ENCODE assay signal across 12 mouse cellular contexts in the genomic region with DNA sequence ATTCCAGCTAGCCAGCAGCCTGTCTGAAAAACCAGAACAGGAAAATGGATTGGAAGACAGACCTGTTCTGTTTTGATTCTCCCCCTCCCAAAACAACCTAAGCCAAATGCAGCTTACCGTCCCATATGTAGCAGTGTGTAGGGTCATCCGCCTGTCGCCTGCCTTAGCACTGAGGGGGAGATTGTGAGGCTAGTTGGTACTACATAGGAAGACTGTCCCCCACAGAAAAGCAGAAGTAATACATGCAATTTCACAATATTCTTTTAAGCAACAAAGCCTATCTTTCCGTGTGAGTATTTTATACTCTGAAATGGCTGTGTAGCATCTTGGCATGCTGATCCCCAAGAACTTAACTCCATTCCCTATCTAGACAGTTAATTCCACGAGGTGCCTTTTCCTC. TPM values are rescaled to one million over a fixed set of nuclear protein-coding genes. Genes with fewer than 3 reads are reported as not detected.
DNase-seq lines count a peak whose midpoint lies in the region; ATAC-seq lines count a peak whose summit lies in the region.
"Had no signal": no experiment of that assay in that cellular context is flagged by ENCODE, and none has a peak within 500 bp of the region (broad histone marks: within the 10 kb centered on the region; RNA-seq: fewer than 3 reads in every experiment).

No protein-coding gene starts in this region.

- peaks cover 54% of the 10 kb centered on the region; the same call in 1 of the 2 replicates for H3K79me2 ChIP-seq in macrophage (ENCODE audit: inconsistent target)

- peaks cover 52% of the 10 kb centered on the region for H3K4me1 ChIP-seq in heart, embryonic 10.5 days
- 0 out of 2 replicates have a peak, but pooled peaks cover 10% of the 10 kb centered on the region for H3K4me1 ChIP-seq in limb, embryonic 12.5 days (replicated peaks)
- peaks cover 7% of the 10 kb centered on the region for H3K4me1 ChIP-seq in limb, embryonic 10.5 days
- H3K4me1 ChIP-seq: midbrain, embryonic 15.5 days had no signal

- H3K4me2 ChIP-seq in limb, embryonic 12.5 days, result no peak overlapping the region
- H3K4me2 ChIP-seq: forebrain, embryonic 12.5 days; lung, embryonic 15.5 days; midbrain, embryonic 15.5 days had no signal

- no peaks in the 10 kb centered on the region for H3K27me3 ChIP-seq in heart, embryonic 10.5 days (ENCODE audit: insufficient read depth, poor library complexity, severe bottlenecking)
- H3K27me3 ChIP-seq in limb, embryonic 12.5 days, result no peaks in the 10 kb centered on the region
- H3K27me3 ChIP-seq in limb, embryonic 10.5 days (ENCODE audit: low read depth, poor library complexity, severe bottlenecking), result no peaks in the 10 kb centered on the region
- H3K27me3 ChIP-seq: forebrain, embryonic 12.5 days; lung, embryonic 15.5 days; midbrain, embryonic 15.5 days had no signal

- no peak overlapping the region for H3K9ac ChIP-seq in limb, embryonic 12.5 days (replicated peaks)
- H3K9ac ChIP-seq: forebrain, embryonic 12.5 days; lung, embryonic 15.5 days; midbrain, embryonic 15.5 days had no signal

- no peak for DNase-seq in heart, embryonic 10.5 days (ENCODE audit: low spot score)
- DNase-seq in heart, adult 11 months, result no peak
- DNase-seq in limb, embryonic 10.5 days (ENCODE audit: low spot score), result no peak
- DNase-seq in MEL-GATA-1-ER (ENCODE audit: extremely low read depth, low read depth), result peak; percentile 48
- DNase-seq in cerebellum, adult 11 months, result no peak
- DNase-seq in embryo, embryonic 10.5 days (ENCODE audit: low spot score), result no peak
- DNase-seq: layer of hippocampus, postnatal 36 days had no signal

- H3K36me3 ChIP-seq in heart, embryonic 10.5 days, result peaks cover 21% of the 10 kb centered on the region
- H3K36me3 ChIP-seq in limb, embryonic 12.5 days, result peaks cover 4% of the 10 kb centered on the region; the same call in 1 of the 2 replicates
- peaks cover 24% of the 10 kb centered on the region for H3K36me3 ChIP-seq in limb, embryonic 10.5 days
- no peaks in the 10 kb centered on the region for H3K36me3 ChIP-seq in macrophage (ENCODE audit: inconsistent target)
- H3K36me3 ChIP-seq: lung, embryonic 15.5 days; midbrain, embryonic 15.5 days had no signal

- H3K9me3 ChIP-seq in heart, embryonic 10.5 days, result no peaks in the 10 kb centered on the region
- H3K9me3 ChIP-seq in limb, embryonic 12.5 days, result no peaks in the 10 kb centered on the region
- H3K9me3 ChIP-seq in limb, embryonic 10.5 days (replicated peaks), result no peaks in the 10 kb centered on the region
- H3K9me3 ChIP-seq: forebrain, embryonic 12.5 days; lung, embryonic 15.5 days; midbrain, embryonic 15.5 days had no signal

- no peak overlapping the region for H3K4me3 ChIP-seq in heart, embryonic 10.5 days
- H3K4me3 ChIP-seq in limb, embryonic 12.5 days (replicated peaks), result no peak overlapping the region
- no peak overlapping the region for H3K4me3 ChIP-seq in limb, embryonic 10.5 days
- no peak overlapping the region for H3K4me3 ChIP-seq in macrophage (ENCODE audit: inconsistent target)
- H3K4me3 ChIP-seq: forebrain, embryonic 12.5 days; lung, embryonic 15.5 days; midbrain, embryonic 15.5 days had no signal

- H3K27ac ChIP-seq in heart, embryonic 10.5 days, result peak overlapping the region; percentile 72
- H3K27ac ChIP-seq in limb, embryonic 12.5 days, result 0 out of 2 replicates have a peak overlapping the region, but pooled peaks have one; percentile 36
- no peak overlapping the region for H3K27ac ChIP-seq in limb, embryonic 10.5 days
- peak overlapping the region; percentile 61 for H3K27ac ChIP-seq in macrophage
- H3K27ac ChIP-seq: forebrain, embryonic 12.5 days; lung, embryonic 15.5 days; midbrain, embryonic 15.5 days had no signal

- WGBS in heart, embryonic 10.5 days, result 74% methylated on average over 5 of the region's 5 CpGs
- WGBS in limb, embryonic 12.5 days, result 79% methylated on average over 5 of the region's 5 CpGs
- WGBS in limb, embryonic 10.5 days, result 87% methylated on average over 5 of the region's 5 CpGs
- 9% methylated on average over 5 of the region's 5 CpGs for WGBS in macrophage (ENCODE audit: missing documents)

- ATAC-seq in limb, embryonic 12.5 days (ENCODE audit: insufficient number of reproducible peaks, insufficient read depth, low FRiP score, low TSS enrichment, low read depth), result no peak
- ATAC-seq: midbrain, embryonic 15.5 days had no signal

RNA-seq across cellular contexts. Expression of a gene that starts 44.7 kb away (rescaled TPM):
- polyA plus RNA-seq in heart, embryonic 10.5 days (2016; fragmentation: Nextera tagmentation; extraction: Ambion mirVana), result 226 and 259 TPM in 2 replicates
- polyA plus RNA-seq in limb, embryonic 12.5 days (2016; fragmentation: Nextera tagmentation; extraction: Ambion mirVana), result 133 and 135 TPM in 2 replicates
- 191 and 204 TPM in 2 replicates for polyA plus RNA-seq in limb, embryonic 10.5 days (2016; fragmentation: Nextera tagmentation; extraction: Ambion mirVana)
- total RNA-seq in macrophage (2018; cell fraction: chromatin; rRNA removed), result 10 to 100 TPM in 19 of 26 experiments, 1 to 10 TPM in 7; 2.4 to 30.8 (median 18.1) TPM
- 10 to 100 TPM; 42.4 to 74.6 (median 56.6) TPM for total RNA-seq in macrophage (2018; cell fraction: cytosol; rRNA removed)
- 10 to 100 TPM; 12.2 to 39.2 (median 23.1) TPM for total RNA-seq in macrophage (2018; cell fraction: nucleus; rRNA removed)
- 39.4 to 69.2 TPM (median 46.2 TPM) in 3 replicates for polyA plus RNA-seq in macrophage (2018)

RNA-seq across cellular contexts. Expression of a gene that starts 47.1 kb away (rescaled TPM):
- 5.1 and 8.2 TPM in 2 replicates for polyA plus RNA-seq in heart, embryonic 10.5 days (2016; fragmentation: Nextera tagmentation; extraction: Ambion mirVana)
- 8.1 and 9.1 TPM in 2 replicates for polyA plus RNA-seq in limb, embryonic 12.5 days (2016; fragmentation: Nextera tagmentation; extraction: Ambion mirVana)
- polyA plus RNA-seq in limb, embryonic 10.5 days (2016; fragmentation: Nextera tagmentation; extraction: Ambion mirVana), result 12.2 and 13.8 TPM in 2 replicates
- 1 to 10 TPM in 13 of 26 experiments, under 1 TPM in 4, not detected in 9; 0.37 to 4.3 (median 2.0) TPM for total RNA-seq in macrophage (2018; cell fraction: chromatin; rRNA removed)
- total RNA-seq in macrophage (2018; cell fraction: cytosol; rRNA removed), result 1 to 10 TPM; 2.5 to 5.5 (median 3.4) TPM
- total RNA-seq in macrophage (2018; cell fraction: nucleus; rRNA removed), result 1 to 10 TPM in 15 of 26 experiments, under 1 TPM in 8, not detected in 3; 0.60 to 4.1 (median 1.5) TPM
- polyA plus RNA-seq in macrophage (2018), result 2.6 to 5.6 TPM (median 3.4 TPM) in 3 replicates

RNA-seq across cellular contexts. Expression of a gene that starts 58.0 kb away (rescaled TPM):
- 51.1 and 55.2 TPM in 2 replicates for polyA plus RNA-seq in heart, embryonic 10.5 days (2016; fragmentation: Nextera tagmentation; extraction: Ambion mirVana)
- polyA plus RNA-seq in limb, embryonic 12.5 days (2016; fragmentation: Nextera tagmentation; extraction: Ambion mirVana), result 25.4 and 29.0 TPM in 2 replicates
- 17.3 and 20.4 TPM in 2 replicates for polyA plus RNA-seq in limb, embryonic 10.5 days (2016; fragmentation: Nextera tagmentation; extraction: Ambion mirVana)
- total RNA-seq in macrophage (2018; cell fraction: chromatin; rRNA removed), result 100 to 1,000 TPM in 9 of 26 experiments, 10 to 100 TPM in 17; 27.4 to 173 (median 89.6) TPM
- total RNA-seq in macrophage (2018; cell fraction: cytosol; rRNA removed), result 100 to 1,000 TPM; 210 to 576 (median 331) TPM
- total RNA-seq in macrophage (2018; cell fraction: nucleus; rRNA removed), result 100 to 1,000 TPM; 108 to 439 (median 280) TPM
- 217 to 859 TPM (median 380 TPM) in 3 replicates for polyA plus RNA-seq in macrophage (2018)
